Mouse (Mus musculus) forebrain, embryonic 12.5 days (tissue): ENCODE measurements around the gene Phpt1. TPM values are rescaled to one million over a fixed set of nuclear protein-coding genes. Genes with fewer than 3 reads are reported as not detected.
A peak's percentile ranks its signal among the peaks of the same experiment; 100 is the strongest.

Source experiments
- ATAC-seq: fragments of 200-750 bp; cut with Nextera tagmentation; 2 replicates; pipeline ENCODE4 v1.8.0; 2017; ENCODE audit warnings: moderate TSS enrichment; ENCODE audit not compliant: low FRiP score
- H3K27ac ChIP-seq: fragments of 300-500 bp; sonication (generic); 2 replicates; pipeline ENCODE4 v1.5.1; 2016; ENCODE audit warnings: mild to moderate bottlenecking
- H3K27me3 ChIP-seq: fragments of 300-500 bp; sonication (generic); 2 replicates; pipeline ENCODE4 v1.6.1; 2016; ENCODE audit warnings: mild to moderate bottlenecking
- H3K36me3 ChIP-seq: fragments of 300-500 bp; sonication (generic); replicated peaks from 2 replicates; pipeline ENCODE4 v1.6.1; 2016; ENCODE audit warnings: mild to moderate bottlenecking
- H3K4me1 ChIP-seq: fragments of 300-500 bp; sonication (generic); 2 replicates; pipeline ENCODE4 v1.6.1; 2016
- H3K4me2 ChIP-seq: fragments of 300-500 bp; sonication (generic); 2 replicates; pipeline ENCODE4 v1.6.1; 2016; ENCODE audit warnings: mild to moderate bottlenecking, moderate library complexity
- H3K4me3 ChIP-seq: fragments of 300-500 bp; sonication (generic); replicated peaks from 2 replicates; pipeline ENCODE4 v1.5.1; 2016; ENCODE audit warnings: mild to moderate bottlenecking
- H3K9ac ChIP-seq: fragments of 300-500 bp; sonication (generic); 2 replicates; pipeline ENCODE4 v1.6.1; 2016; ENCODE audit warnings: mild to moderate bottlenecking
- H3K9me3 ChIP-seq: fragments of 300-500 bp; sonication (generic); 2 replicates; pipeline ENCODE4 v1.6.1; 2016
- WGBS: fragments of 180-500 bp; shearing (Covaris S2); methylation state at CpG from one replicate; pipeline ENCODE4 v1.1.7; 2016; 5-methylcytosine and 5-hydroxymethylcytosine counted together
- polyA plus RNA-seq: library from polyadenylated mRNA; unstranded; fragments of >200 nt; fragmentation: Nextera tagmentation; extraction: Ambion mirVana; gene quantifications from 2 replicates; pipeline ENCODE4 v1.2.1, GENCODE M21; 2016

Phpt1 gene
- polyA plus RNA-seq, 1 experiment from 2014 or later = 158 TPM

DNA sequence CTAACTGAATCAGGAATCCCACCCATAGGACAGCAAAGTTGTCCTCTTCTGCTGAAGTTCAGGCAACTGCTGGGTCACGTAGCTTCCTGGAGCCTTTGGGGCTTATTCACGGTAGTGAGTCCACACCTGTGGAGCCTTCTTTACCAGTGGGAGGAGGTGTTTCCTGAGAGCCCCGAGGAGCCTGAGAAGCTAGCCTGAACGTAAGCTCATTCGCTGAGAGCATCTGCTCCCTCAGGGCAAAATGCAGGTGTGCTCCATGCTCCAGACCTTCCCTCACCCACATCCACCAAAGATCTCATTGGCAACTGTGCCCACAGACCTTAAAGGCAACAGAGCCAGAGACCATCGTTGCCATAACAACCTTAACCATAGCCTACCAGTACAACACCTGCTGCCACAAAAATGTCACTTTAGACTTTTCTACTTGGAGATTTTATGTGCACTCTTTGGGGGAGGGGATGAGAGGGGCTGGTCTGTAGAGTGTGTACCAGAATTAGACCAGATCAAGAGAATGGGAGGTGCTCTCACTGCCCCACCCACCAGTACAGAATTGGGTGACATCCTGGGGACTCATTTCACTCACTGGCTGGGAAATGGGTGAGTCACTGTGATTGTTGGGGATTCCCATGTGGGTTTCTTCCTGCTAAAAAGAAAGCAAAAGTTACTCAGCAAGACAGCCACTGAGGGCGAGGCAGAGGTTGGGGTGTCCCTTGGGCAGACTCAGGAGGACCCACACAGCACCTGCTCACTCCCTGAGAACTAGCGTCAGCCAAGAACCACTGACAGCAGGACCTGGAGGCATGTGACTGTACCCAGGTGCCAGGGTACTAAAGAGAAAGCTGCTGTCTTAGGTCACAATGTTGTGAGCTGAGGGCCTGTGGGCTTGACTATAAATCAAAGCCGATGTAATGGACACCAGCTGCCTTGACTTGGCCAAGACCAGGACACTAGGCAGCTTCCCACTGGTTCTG lies 25.7 kb downstream of the Phpt1 start:
- Histone ChIP-seq H3K4me1 (peaks cover 16% of the 10 kb centered on the region), H3K36me3 (no peaks in the 10 kb centered on the region), H3K9ac (no peak overlapping the region), H3K9me3 (no peaks in the 10 kb centered on the region), H3K27me3 (no peaks in the 10 kb centered on the region), H3K4me3 (no peak overlapping the region), H3K4me2 (no peak overlapping the region), H3K27ac (no peak overlapping the region)
- WGBS = 84% methylated on average over 9 of the region's 9 CpGs
- ATAC-seq = no peak

GRCm38 (mm10) chr2:25546811-25547491 lies 28.1 kb downstream of the Phpt1 start, which contains the start of gene Traf2:
Gene Traf2, minus strand, starts transcription at chr2:25546940.
- Histone ChIP-seq H3K4me1 (peaks cover 16% of the 10 kb centered on the region), H3K9ac (peak within 1 kb of the TSS; percentile 76), H3K9me3 (no peaks in the 10 kb centered on the region), H3K27ac (peak within 1 kb of the TSS; percentile 66), H3K4me2 (peak within 1 kb of the TSS; percentile 79), H3K36me3 (no peaks in the 10 kb centered on the region; the same call in 1 of the 2 replicates), H3K27me3 (no peaks in the 10 kb centered on the region), H3K4me3 (peak within 1 kb of the TSS; percentile 70)
- 3% methylated on average over 48 of the region's 48 CpGs for WGBS
- peak; percentile 99 for ATAC-seq

- H3K4me1 ChIP-seq = peaks cover 16% of the 10 kb centered on the region
- H3K4me2 ChIP-seq = peak overlapping the region; percentile 79
- 9% methylated on average over 43 of the region's 43 CpGs for WGBS
- H3K27me3 ChIP-seq = no peaks in the 10 kb centered on the region
- no peaks in the 10 kb centered on the region for H3K9me3 ChIP-seq
- peak overlapping the region; percentile 76 for H3K9ac ChIP-seq
- H3K27ac ChIP-seq = peak overlapping the region; percentile 66
- peak; percentile 70 for ATAC-seq
- H3K4me3 ChIP-seq = peak overlapping the region; percentile 70
- H3K36me3 ChIP-seq = no peaks in the 10 kb centered on the region; the same call in 1 of the 2 replicates
These were observed 28.8 kb downstream of the Phpt1 start for GRCm38 (mm10) chr2:25545996-25546810.

DNA sequence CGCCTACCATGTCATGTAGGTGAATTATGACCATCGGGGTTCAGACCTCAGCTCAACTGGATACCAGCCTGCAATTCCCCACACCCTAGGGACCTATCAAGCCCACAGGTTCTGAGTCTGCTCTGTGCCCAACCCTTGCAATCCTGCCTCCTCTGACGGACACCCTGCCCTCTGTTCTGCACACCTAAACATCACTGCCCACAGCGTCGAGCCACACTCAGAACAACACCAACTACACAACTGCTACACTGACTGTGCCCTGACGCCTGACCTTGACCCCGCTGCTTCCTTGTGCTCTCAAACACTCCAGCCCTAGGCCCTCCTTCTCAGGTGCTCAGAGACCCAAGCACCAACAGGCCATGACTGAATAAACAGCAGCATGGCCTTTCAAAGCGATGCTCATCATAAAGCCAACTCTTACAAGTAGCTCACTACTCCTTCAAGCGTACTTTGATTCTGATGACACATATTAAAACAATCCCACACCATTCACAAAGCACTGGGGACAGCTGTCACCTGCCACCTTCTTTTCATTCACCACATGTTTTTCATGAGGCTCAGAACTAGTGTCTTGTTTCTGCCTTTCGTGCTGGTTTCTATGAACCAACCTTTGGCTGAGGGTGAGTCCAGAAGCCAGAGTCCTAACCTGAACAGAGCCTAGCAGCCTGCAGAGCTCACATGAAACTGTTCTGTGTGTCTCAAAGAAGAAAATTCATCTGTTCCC lies 33.2 kb downstream of the Phpt1 start:
- WGBS = 94% methylated on average over 10 of the region's 10 CpGs
- no peak overlapping the region for H3K4me2 ChIP-seq
- no peaks in the 10 kb centered on the region for H3K27me3 ChIP-seq
- no peak overlapping the region for H3K27ac ChIP-seq
- peaks cover 16% of the 10 kb centered on the region for H3K4me1 ChIP-seq
- H3K9me3 ChIP-seq = no peaks in the 10 kb centered on the region
- no peak overlapping the region for H3K4me3 ChIP-seq
- H3K36me3 ChIP-seq = peaks cover 24% of the 10 kb centered on the region
- no peak overlapping the region for H3K9ac ChIP-seq
- ATAC-seq = no peak

DNA sequence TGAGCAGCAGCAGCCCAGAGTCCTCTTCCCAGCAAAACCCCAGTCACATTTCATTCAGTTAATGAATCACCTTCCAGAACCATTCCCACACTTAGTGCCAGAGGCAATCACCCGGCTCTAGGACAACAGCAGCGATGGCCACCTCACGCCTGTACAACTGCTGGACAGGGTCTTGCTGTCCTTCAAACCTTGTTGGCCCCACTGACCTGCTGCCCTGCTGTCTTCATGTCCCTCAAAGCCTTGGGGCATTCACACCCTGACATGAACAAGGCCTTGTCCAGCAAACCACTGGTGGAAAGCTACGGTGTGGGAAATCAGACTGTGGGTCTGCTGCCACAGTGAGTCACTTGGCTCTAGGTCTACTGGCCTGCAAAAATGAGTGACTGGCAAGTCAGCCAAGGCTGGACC lies 34.5 kb downstream of the Phpt1 start:
- H3K4me1 ChIP-seq = peaks cover 6% of the 10 kb centered on the region
- H3K27me3 ChIP-seq = no peaks in the 10 kb centered on the region
- WGBS = 94% methylated on average over 4 of the region's 4 CpGs
- ATAC-seq = no peak
- peaks cover 36% of the 10 kb centered on the region for H3K36me3 ChIP-seq
- no peak overlapping the region for H3K27ac ChIP-seq
- no peaks in the 10 kb centered on the region for H3K9me3 ChIP-seq
- no peak overlapping the region for H3K9ac ChIP-seq
- no peak overlapping the region for H3K4me2 ChIP-seq
- no peak overlapping the region for H3K4me3 ChIP-seq

DNA sequence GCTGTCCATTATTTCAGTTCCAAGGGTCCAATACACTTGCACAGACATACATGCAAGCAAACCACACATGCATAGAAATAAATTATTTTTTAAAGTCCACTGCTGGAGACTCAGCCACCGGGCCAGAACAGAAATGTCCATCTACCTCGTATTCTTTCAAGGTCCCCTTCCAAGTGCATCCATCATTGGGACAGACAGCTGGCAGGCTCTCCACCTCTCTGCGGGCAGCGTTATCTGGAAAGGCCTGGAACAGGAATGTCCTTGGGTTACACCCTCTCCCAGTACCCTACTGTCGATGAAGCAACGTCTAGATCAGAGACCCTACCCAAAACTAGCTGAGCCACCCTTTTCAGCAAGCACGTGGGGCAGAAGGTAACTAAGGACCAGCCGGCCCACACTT lies 38.5 kb downstream of the Phpt1 start:
- no peak for ATAC-seq
- peaks cover 68% of the 10 kb centered on the region for H3K36me3 ChIP-seq
- no peak overlapping the region for H3K4me3 ChIP-seq
- no peak overlapping the region for H3K4me2 ChIP-seq
- H3K9me3 ChIP-seq = no peaks in the 10 kb centered on the region
- 96% methylated on average over 8 of the region's 8 CpGs for WGBS
- no peak overlapping the region for H3K27ac ChIP-seq
- H3K27me3 ChIP-seq = no peaks in the 10 kb centered on the region
- H3K9ac ChIP-seq = no peak overlapping the region
- no peaks in the 10 kb centered on the region for H3K4me1 ChIP-seq

DNA sequence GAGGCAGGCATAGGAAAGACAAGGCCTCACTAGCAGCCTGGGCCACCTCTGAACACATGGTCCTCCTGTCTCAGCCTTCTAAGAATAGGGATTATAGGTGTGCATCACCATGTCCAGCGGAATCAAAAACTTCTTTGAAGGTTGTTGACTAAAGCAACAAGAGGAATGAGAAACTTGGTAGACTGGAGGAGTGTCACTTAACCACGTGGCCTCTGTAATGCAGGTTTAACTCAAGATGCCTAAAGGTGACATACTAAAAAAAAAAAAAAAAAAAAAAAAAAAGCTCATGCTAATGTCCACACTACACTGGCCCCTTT lies 40.2 kb downstream of the Phpt1 start:
- Histone ChIP-seq H3K9ac (no peak overlapping the region), H3K27me3 (no peaks in the 10 kb centered on the region), H3K36me3 (peaks cover 83% of the 10 kb centered on the region), H3K4me1 (no peaks in the 10 kb centered on the region), H3K9me3 (no peaks in the 10 kb centered on the region), H3K27ac (no peak overlapping the region), H3K4me2 (no peak overlapping the region), H3K4me3 (no peak overlapping the region)
- 84% methylated on average over 2 of the region's 2 CpGs for WGBS
- no peak for ATAC-seq

GRCm38 (mm10) chr2:25534178-25534865 lies 40.7 kb downstream of the Phpt1 start:
- Histone ChIP-seq H3K27me3 (no peaks in the 10 kb centered on the region), H3K27ac (no peak overlapping the region), H3K9ac (no peak overlapping the region), H3K4me3 (no peak overlapping the region), H3K4me2 (no peak overlapping the region), H3K9me3 (no peaks in the 10 kb centered on the region), H3K36me3 (peaks cover 84% of the 10 kb centered on the region), H3K4me1 (no peaks in the 10 kb centered on the region)
- ATAC-seq = no peak
- WGBS = 94% methylated on average over 3 of the region's 3 CpGs

DNA sequence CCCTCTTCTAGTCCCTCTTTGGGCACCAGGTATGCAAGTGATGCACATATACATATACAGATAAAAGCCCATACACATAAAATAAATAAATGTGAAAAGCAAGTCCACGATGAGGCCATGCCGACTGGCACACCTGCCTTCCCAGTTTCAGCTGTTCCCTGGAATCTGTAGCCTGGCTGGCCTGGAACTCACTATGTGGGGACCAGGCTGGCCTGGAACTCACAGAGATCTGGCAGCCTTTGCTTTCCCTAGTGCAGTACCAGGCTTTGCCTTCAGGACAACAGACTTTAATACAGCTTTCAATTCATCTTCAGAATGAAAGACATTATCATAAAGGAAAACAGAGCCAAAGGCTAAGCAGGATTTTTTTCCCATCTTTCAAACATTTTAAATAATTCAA lies 41.3 kb downstream of the Phpt1 start:
- ATAC-seq = no peak
- H3K4me1 ChIP-seq = no peaks in the 10 kb centered on the region

DNA sequence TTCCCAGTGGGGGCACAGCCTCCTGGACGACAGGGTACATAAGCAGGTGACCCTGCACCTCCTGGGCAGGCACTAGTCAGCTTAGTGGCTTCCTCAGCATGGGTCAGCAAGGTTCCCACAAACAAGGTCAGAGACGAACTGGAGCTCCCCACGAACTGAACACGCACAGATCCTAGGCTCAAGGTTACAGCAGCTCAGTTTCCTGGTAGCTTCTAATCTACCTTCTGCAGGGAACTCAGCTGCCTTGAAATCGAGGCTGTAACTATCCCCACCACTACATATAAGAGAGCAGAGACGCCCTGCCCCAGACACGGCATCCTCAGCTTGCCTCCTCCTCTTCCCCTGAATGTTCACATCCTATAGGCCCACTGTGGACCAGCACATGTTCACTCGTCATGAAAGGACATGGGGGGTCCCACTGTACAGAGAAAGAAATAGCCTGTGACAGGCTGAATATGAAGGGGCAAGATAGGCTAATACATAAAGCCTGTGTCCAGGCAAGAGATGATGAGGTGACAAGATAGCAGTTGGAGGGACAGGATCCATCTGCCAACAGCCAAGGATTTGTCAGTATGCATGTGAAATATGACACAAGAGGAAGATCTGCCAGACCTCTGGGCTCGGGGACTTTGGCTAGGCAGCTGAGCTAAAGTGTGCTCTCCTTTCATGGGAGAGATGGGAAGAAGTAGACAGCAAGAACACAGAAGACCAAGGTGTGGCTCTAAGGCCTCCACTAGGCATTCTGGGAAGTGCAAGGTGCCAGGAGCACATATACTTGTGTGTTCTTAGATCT lies 48.3 kb downstream of the Phpt1 start:
- peaks cover 92% of the 10 kb centered on the region for H3K36me3 ChIP-seq
- no peaks in the 10 kb centered on the region for H3K9me3 ChIP-seq
- no peak overlapping the region for H3K9ac ChIP-seq
- ATAC-seq = no peak
- H3K27ac ChIP-seq = no peak overlapping the region
- H3K27me3 ChIP-seq = no peaks in the 10 kb centered on the region
- WGBS = 90% methylated on average over 9 of the region's 9 CpGs
- no peak overlapping the region for H3K4me2 ChIP-seq
- no peaks in the 10 kb centered on the region for H3K4me1 ChIP-seq
- H3K4me3 ChIP-seq = no peak overlapping the region

More for the DNA sequence above, 41.3 kb downstream of the Phpt1 start:
- 92% methylated on average over 2 of the region's 2 CpGs for WGBS
- H3K9me3 ChIP-seq = no peaks in the 10 kb centered on the region
- no peak overlapping the region for H3K9ac ChIP-seq
- peaks cover 87% of the 10 kb centered on the region for H3K36me3 ChIP-seq
- no peak overlapping the region for H3K4me2 ChIP-seq
- no peak overlapping the region for H3K4me3 ChIP-seq
- H3K27me3 ChIP-seq = no peaks in the 10 kb centered on the region
- H3K27ac ChIP-seq = no peak overlapping the region
